Mouse (Mus musculus) heart, adult 2 months (tissue): ENCODE data around the gene Ppp1r15b. TPM values are rescaled to one million over a fixed set of nuclear protein-coding genes. Genes with fewer than 3 reads are reported as not detected.

Source experiments
- DNase-seq, 2 experiments: peaks; one replicate each; pipeline ENCODE4 v3.0.0; 2021
- H3K27ac ChIP-seq: fragments of 200-600 bp; 2 replicates; pipeline ENCODE4 v1.8.1; 2022
- H3K27me3 ChIP-seq: fragments of 200-500 bp; 2 replicates; pipeline ENCODE4 v1.6.1; 2012; ENCODE audit warnings: mild to moderate bottlenecking, low read length, inconsistent platforms, mixed read lengths; ENCODE audit not compliant: control insufficient read depth, insufficient read depth
- H3K36me3 ChIP-seq: fragments of 200-500 bp; 2 replicates; pipeline ENCODE4 v1.6.1; 2012; ENCODE audit warnings: low read length, inconsistent platforms; ENCODE audit not compliant: control insufficient read depth, insufficient read depth
- H3K4me1 ChIP-seq: fragments of 200-500 bp; 2 replicates; pipeline ENCODE4 v1.6.1; 2011; ENCODE audit warnings: low read length; ENCODE audit not compliant: control insufficient read depth, insufficient read depth
- H3K4me3 ChIP-seq: fragments of 200-600 bp; 2 replicates; pipeline ENCODE4 v1.8.1; 2022
- H3K79me2 ChIP-seq: fragments of 200-500 bp; replicated peaks from 2 replicates; pipeline ENCODE4 v1.6.1; 2012; ENCODE audit warnings: mild to moderate bottlenecking, inconsistent platforms, low read length, moderate library complexity, mixed read lengths; ENCODE audit not compliant: control insufficient read depth, insufficient read depth
- H3K9ac ChIP-seq: fragments of 200-500 bp; 2 replicates; pipeline ENCODE4 v1.6.1; 2012; ENCODE audit warnings: low read depth, mild to moderate bottlenecking, control low read depth, inconsistent platforms, low read length, mixed read lengths
- CTCF ChIP-seq: fragments of 200-600 bp; IDR thresholded peaks from 2 replicates; pipeline ENCODE4 v1.8.1; 2022; ENCODE audit warnings: antibody characterized with exemption, mild to moderate bottlenecking, moderate library complexity
- EP300 ChIP-seq: fragments of 200-500 bp; IDR thresholded peaks from 2 replicates; pipeline ENCODE4 v1.6.1; 2011; ENCODE audit warnings: low read depth, low read length, control low read depth; ENCODE audit not compliant: insufficient read depth
- POLR2A ChIP-seq: fragments of 200-500 bp; IDR thresholded peaks from 2 replicates; pipeline ENCODE4 v1.6.1; 2011; ENCODE audit warnings: mild to moderate bottlenecking, low read depth, low read length, control low read depth; ENCODE audit not compliant: insufficient read depth
- WGBS: fragments of 180-500 bp; shearing (Covaris S2); methylation state at CpG from one replicate; pipeline ENCODE4 v1.1.7; 2018; 5-methylcytosine and 5-hydroxymethylcytosine counted together
- intact Hi-C: fragments of 180-260 bp; cut with DNase I; formaldehyde crosslinking; loops from one replicate; pipeline ENCODE4 v1.15.1; 2025
- polyA plus RNA-seq: library from polyadenylated mRNA; depleted of rRNA; stranded (reverse); fragments of >200 nt; gene quantifications from 2 replicates; pipeline ENCODE4 v1.2.3, GENCODE M21; 2012
- total RNA-seq, 2 experiments: library from RNA; stranded (reverse); gene quantifications; 2 replicates each; pipeline ENCODE4 v1.2.3; 2021

The Ppp1r15b gene
- total and polyA plus RNA-seq, 3 experiments = 8.6 to 22.8 (median 21.5) TPM

DNA sequence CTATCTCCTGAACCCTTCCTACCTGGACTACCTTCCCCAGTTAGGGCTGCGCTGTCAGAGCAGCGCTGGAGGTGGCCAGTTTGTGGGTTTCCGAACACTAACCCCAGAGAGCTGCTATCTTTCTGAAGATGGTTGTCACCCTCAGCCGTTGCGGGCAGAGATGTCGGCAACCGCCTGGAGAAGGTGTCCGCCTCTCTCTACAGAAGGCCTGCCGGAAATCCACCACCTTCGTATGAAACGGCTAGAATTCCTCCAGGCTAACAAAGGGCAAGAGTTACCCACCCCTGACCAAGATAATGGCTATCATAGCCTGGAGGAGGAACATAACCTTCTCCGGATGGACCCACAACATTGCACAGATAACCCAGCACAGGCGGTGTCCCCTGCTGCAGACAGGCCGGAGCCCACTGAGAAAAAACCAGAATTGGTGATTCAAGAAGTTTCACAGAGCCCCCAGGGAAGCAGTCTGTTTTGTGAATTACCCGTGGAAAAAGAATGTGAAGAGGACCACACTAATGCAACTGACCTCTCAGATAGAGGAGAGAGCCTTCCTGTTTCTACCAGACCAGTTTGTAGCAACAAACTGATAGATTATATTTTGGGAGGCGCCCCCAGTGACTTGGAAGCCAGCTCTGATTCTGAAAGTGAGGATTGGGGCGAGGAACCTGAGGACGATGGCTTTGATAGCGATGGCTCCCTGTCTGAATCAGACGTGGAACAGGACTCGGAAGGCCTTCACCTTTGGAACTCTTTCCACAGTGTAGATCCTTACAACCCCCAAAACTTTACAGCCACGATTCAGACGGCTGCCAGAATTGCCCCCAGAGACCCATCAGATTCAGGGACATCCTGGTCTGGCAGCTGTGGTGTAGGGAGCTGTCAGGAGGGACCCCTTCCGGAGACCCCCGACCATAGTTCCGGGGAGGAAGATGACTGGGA lies 1.7 kb downstream of the Ppp1r15b start:
- WGBS = 2% methylated on average over 26 of the region's 26 CpGs

DNA sequence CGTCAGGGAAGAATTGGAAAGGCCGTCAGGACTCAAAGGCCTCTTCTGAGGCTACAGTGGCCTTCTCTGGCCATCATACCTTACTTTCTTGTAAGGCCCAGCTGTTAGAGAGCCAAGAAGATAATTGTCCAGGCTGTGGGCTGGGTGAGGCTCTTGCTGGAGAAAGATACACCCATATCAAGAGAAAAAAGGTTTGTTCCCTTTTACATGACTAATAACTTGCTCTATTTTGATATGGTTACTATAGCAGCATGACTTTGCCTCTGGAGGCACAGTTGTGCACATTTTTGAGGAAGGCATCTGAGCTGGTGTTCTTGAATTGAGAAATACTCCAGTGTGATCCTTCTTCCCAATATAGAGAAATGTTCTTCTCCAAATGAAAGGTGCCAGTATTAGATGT lies 2.5 kb downstream of the Ppp1r15b start:
- Histone ChIP-seq H3K4me3 (peak overlapping the region; percentile 90), H3K27ac (peak overlapping the region; percentile 98), H3K27me3 (no peaks in the 10 kb centered on the region), H3K9ac (peak overlapping the region; percentile 93), H3K4me1 (peaks cover 5% of the 10 kb centered on the region), H3K79me2 (peaks cover 6% of the 10 kb centered on the region), H3K36me3 (peaks cover 28% of the 10 kb centered on the region)
- intact Hi-C loops = loop anchor here (5.0 kb wide), 2 partner anchors 289 to 784 kb away; partner anchors contain the start of gene Sox13
- no peak for TF ChIP-seq EP300
- TF ChIP-seq POLR2A = no peak
- no peak for TF ChIP-seq CTCF
- no peak for DNase-seq
- WGBS = 2% methylated on average over 2 of the region's 2 CpGs

More for the DNA sequence above, 1.7 kb downstream of the Ppp1r15b start:
- peak; percentile 18 to 38 for DNase-seq
- Histone ChIP-seq H3K36me3 (peaks cover 20% of the 10 kb centered on the region), H3K27ac (peak overlapping the region; percentile 98), H3K79me2 (peaks cover 6% of the 10 kb centered on the region), H3K4me1 (peaks cover 5% of the 10 kb centered on the region), H3K27me3 (no peaks in the 10 kb centered on the region), H3K9ac (peak overlapping the region; percentile 93), H3K4me3 (peak overlapping the region; percentile 90)
- intact Hi-C loops = loop anchor here (5.0 kb wide), 2 partner anchors 290 to 785 kb away; partner anchors contain the start of gene Sox13
- TF ChIP-seq EP300 (no peak), POLR2A (no peak), CTCF (no peak)

DNA sequence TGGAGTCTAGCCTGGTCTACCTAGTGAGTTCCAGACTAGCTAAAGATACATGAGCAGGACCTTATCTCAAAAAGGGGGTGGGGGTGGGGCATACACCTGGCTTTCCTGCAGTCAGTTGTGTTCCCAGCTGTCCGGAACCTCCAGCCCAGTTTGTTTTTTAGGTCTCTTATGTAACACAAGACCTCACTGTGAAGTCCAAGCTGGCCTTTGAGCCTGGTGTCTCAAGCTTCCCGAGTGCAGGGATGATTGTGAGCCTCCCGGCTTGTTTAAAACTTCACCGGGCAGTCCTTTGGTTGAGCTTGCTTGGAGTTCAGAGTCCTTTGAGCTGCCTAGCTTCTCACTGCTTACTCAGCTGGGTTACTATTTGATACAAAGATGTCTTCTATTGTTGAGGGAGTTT lies 3.1 kb downstream of the Ppp1r15b start:
- Histone ChIP-seq H3K4me1 (peaks cover 5% of the 10 kb centered on the region), H3K4me3 (peak overlapping the region; percentile 90), H3K27me3 (no peaks in the 10 kb centered on the region), H3K9ac (peak overlapping the region; percentile 42), H3K36me3 (peaks cover 32% of the 10 kb centered on the region), H3K27ac (peak overlapping the region; percentile 66), H3K79me2 (peaks cover 6% of the 10 kb centered on the region)
- TF ChIP-seq POLR2A (no peak), CTCF (no peak), EP300 (no peak)
- DNase-seq = peak; percentile 20 to 39
- WGBS = 3% methylated on average over 4 of the region's 4 CpGs
- intact Hi-C loops = loop anchor here (5.0 kb wide), 2 partner anchors 288 to 783 kb away; partner anchors contain the start of gene Sox13

DNA sequence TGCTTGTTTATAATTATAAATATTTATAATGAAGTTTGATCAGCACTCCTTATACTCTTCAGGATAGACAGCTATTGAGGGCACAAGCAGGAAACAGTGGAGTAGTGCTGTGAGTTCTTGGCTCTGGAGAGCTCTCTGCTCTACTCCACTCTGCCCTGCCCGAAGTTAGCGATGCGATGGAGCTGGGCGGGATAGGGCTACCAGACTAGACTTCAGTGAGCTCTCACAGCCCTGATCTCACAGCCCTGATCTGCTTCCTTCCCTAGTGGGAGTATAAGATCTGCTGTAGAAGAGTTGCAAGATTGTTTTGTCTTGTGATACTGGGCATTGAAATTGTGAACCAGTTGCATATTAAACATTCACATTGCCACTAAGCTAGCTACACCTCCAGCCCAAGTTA lies 3.9 kb downstream of the Ppp1r15b start:
- H3K4me3 ChIP-seq = peak overlapping the region; percentile 90
- peak in 1 of 2 experiments; percentile 28 for DNase-seq
- TF ChIP-seq CTCF = no peak
- intact Hi-C loops = loop anchor here (5.0 kb wide), 2 partner anchors 287 to 782 kb away; partner anchors contain the start of gene Sox13
- peaks cover 6% of the 10 kb centered on the region for H3K79me2 ChIP-seq
- H3K27ac ChIP-seq = peak overlapping the region; percentile 29
- no peaks in the 10 kb centered on the region for H3K27me3 ChIP-seq
- H3K4me1 ChIP-seq = peaks cover 5% of the 10 kb centered on the region
- H3K9ac ChIP-seq = peak overlapping the region; percentile 43
- 4% methylated on average over 4 of the region's 4 CpGs for WGBS
- H3K36me3 ChIP-seq = peaks cover 33% of the 10 kb centered on the region

DNA sequence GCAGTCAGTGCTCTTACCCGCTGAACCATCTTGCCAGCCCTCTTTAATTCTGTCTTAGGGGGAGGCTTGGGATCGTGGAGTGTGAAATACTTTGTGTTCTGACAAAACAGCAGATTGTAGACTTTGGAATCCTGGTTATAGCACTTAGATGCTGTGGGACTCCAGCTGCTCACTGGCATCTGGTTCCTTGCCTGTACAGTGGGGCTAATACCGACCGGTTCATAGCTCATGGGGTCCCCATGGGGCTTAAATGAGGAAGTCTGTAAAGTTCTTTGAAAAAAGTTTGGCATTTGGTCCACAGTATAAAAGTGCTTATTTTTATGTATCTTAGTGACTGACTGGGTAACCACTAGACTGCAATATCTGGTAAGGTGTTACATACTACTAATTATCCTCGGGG lies 4.9 kb downstream of the Ppp1r15b start:
- TF ChIP-seq CTCF (no peak), POLR2A (no peak), EP300 (no peak)
- no peak for DNase-seq
- Histone ChIP-seq H3K4me1 (peaks cover 5% of the 10 kb centered on the region), H3K36me3 (peaks cover 31% of the 10 kb centered on the region), H3K9ac (peak overlapping the region; percentile 25; the same call in 1 of the 2 replicates), H3K4me3 (peak overlapping the region; percentile 13; the same call in 1 of the 2 replicates), H3K27me3 (no peaks in the 10 kb centered on the region), H3K27ac (no peak overlapping the region), H3K79me2 (peaks cover 6% of the 10 kb centered on the region)
- intact Hi-C loops = no loop called here
- 26% methylated on average over 5 of the region's 5 CpGs for WGBS

DNA sequence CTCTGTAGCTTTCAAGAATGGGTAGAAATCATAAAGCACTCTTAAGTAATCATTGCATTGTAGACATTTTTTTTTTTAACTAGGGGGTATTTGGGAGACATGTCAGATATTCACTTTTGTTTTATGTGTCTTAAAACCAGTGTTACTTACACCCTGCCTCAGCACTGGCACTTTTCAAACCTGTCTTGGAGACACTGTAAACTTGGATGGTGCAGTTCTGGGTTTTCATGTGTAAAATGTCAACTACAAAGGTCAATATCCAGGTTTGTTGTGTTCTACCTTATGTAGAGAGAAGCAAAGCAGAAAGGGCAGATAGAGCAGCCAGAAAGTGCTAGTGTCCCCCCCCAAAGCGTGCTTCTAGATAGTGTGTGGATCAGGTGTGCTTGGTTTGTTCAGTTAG lies 7.5 kb downstream of the Ppp1r15b start:
- 93% methylated on average over 1 of the region's 1 CpGs for WGBS
- intact Hi-C loops = no loop called here
- Histone ChIP-seq H3K36me3 (peaks cover 29% of the 10 kb centered on the region), H3K4me1 (peaks cover 5% of the 10 kb centered on the region), H3K9ac (no peak overlapping the region), H3K27me3 (no peaks in the 10 kb centered on the region), H3K79me2 (peaks cover 4% of the 10 kb centered on the region), H3K4me3 (no peak overlapping the region), H3K27ac (no peak overlapping the region)
- no peak for DNase-seq
- no peak for TF ChIP-seq EP300
- TF ChIP-seq CTCF = no peak
- no peak for TF ChIP-seq POLR2A
